Mouse (Mus musculus): ENCODE measurements at regions not wholly inside any gene's neighbourhood (a gene's known extent, or its start where the extent isn't known, plus 50 kb on each side); places are given as distances from the start of the nearest gene placed in this dataset.

GRCm38 (mm10) chr15:93655243-93655642 lies 59.6 kb upstream of the Prickle1 start:
- TF ChIP-seq FLI1 (IDR thresholded peaks at IDR 0.05; ENCODE audit: low read length) (no peak), GATA1 (IDR thresholded peaks at IDR 0.05; ENCODE audit: borderline replicate concordance, low read length) (no peak)
